Mouse (Mus musculus) cerebellum, adult 8-10 months (tissue): ENCODE measurements at regions not wholly inside any gene's neighbourhood (a gene's known extent, or its start where the extent isn't known, plus 50 kb on each side); places are given as distances from the start of the nearest gene placed in this dataset.
A peak's percentile ranks its signal among the peaks of the same experiment; 100 is the strongest.

Experiments
- DNase-seq: peaks from one replicate; pipeline ENCODE4 v3.0.0; 2022

GRCm38 (mm10) chr11:44243184-44243583 lies 156.7 kb upstream of the Il12b start:
- DNase-seq: no peak

GRCm38 (mm10) chr11:44251821-44252220 lies 148.0 kb upstream of the Il12b start:
- no peak for DNase-seq

DNA sequence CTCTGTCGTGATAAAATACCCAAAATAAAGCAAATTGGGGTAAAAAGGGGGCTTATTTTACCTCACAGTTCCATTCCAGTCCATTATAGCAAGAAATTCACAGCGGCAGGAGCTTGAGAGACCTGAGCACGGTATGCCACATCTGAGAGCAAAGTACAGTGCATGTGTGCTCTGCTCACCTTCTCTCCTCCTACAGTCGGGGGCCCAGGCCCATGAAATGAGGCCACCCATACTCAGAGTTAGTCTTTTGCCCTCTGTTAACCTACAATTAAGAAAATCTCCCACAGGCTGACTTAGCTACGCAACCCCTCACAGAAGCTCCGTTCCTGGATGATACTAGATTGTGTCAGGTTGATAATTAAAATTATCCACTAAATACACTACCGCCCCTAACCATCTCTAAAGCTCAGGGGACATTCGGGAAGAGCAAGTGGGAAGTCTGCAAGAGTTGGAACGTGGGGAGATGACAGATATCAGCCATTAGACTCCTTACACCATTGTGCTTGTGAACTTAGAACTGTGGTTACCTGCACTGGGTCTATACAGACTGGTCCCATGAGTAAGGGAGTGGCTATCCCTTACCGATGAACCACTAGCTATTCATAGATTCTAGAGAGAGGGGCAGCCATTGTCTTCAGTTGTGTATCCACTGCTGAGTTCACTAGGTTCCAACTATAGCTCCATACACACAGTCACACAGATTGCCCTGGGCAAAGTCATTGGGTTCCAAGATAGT lies 139.3 kb upstream of the Il12b start:
- no peak for DNase-seq

- no peak for DNase-seq
Observed at GRCm38 (mm10) chr11:44261657-44262056, 138.2 kb upstream of the Il12b start.

- no peak for DNase-seq
Observed at GRCm38 (mm10) chr11:44262571-44262970, 137.3 kb upstream of the Il12b start.

- no peak for DNase-seq
Observed at GRCm38 (mm10) chr11:44272268-44272667, 127.6 kb upstream of the Il12b start.

GRCm38 (mm10) chr11:44278521-44279208 lies 121.2 kb upstream of the Il12b start:
- DNase-seq: no peak

DNA sequence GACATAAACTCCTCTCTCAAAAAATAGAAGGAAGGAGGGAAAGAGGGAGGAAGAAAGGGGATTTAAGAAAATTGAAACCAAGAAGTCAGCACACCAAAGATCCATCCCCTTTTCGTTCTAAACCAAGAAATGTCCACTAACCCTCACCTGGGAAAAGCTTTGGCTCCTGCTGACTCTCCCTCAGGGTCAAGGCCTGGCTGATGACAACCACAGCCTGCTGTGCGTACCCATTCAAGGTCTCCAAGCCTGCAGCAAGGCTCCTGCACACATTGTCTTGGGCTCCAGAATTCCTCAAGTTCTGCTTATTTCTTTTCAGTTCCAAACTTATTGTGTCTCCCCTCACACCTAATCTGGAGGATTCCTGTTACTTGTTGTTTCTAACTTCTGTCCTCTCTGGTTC lies 113.9 kb upstream of the Il12b start:
- no peak for DNase-seq

- peak; percentile 40 for DNase-seq
Observed at GRCm38 (mm10) chr11:44288825-44289224, 111.0 kb upstream of the Il12b start.

DNA sequence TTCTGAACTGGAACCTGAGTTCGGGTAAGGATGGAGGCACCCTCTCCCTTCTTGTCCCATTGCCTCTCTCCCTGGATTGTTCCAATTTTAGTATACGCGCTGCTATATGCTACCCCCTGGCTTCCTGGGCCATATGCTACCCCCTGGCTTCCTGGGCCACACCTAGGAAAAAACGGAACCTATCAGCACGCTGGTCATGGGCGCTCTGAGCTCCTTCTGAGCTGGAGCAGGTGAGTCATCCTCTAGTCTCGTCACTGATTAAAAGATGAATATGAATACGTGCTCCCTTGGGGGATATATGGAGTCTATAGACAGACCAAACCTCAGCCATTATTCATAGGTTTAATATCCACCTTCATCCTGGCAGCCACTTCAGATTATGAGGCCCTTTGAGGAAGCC lies 96.1 kb upstream of the Il12b start:
- DNase-seq: no peak

DNA sequence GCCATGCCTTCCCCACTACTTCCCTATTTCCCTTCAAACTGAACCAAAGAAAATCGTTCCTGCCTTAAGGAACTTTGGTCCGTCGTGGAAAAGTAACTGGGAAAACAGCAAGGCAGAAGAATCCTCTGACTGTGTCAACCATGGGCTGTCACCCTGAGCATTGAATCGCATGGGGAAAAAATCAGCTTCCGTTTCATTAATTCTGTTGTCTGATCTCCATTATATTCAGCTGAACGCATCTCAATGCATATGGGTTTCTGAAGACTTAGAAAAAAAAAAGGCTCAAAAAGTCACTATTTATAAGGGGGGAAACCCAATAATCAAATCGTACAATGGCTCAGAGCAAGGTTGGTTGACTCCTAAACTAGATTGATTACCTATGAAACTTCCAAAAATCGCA lies 83.8 kb upstream of the Il12b start:
- DNase-seq: no peak

- DNase-seq: no peak
Observed at GRCm38 (mm10) chr11:44319136-44319535, 80.7 kb upstream of the Il12b start.

DNA sequence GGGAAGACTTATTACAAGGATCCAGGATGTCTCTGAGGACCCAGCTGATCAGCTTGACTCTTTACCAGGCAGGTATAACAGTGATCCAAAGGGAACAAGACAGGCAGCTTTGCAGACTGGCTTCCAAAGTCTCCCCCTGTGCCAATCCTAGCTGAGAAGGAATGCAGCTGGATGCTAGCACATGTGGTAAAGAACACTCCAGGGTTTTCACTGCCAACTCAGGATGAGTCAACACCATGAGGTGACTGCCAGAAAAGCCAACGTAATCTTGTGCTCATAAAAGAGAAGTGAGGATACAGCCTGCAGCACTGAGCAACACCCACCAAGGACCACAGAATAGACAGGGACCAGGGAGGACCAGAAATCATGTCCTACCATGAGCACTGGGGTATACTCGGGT lies 76.5 kb upstream of the Il12b start:
- no peak for DNase-seq

DNA sequence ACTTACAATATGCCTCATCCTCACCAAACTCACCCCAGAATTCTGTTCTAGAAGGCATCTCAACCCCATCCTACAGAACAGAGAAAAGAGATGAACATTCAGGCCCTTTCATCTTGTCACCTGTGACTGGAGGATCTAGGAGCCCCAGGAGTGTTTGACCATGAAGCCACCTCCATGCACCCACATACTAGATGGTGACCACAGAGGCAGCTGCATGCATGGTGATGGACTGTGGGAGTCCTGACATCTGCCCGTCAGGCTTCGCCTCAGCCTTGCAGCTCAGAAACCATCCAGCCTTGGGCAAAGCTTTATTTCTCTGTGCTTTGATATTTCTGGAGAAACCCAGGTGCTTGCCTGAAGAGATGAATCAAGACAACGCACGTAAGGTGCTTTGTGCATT lies 74.8 kb upstream of the Il12b start:
- no peak for DNase-seq

DNA sequence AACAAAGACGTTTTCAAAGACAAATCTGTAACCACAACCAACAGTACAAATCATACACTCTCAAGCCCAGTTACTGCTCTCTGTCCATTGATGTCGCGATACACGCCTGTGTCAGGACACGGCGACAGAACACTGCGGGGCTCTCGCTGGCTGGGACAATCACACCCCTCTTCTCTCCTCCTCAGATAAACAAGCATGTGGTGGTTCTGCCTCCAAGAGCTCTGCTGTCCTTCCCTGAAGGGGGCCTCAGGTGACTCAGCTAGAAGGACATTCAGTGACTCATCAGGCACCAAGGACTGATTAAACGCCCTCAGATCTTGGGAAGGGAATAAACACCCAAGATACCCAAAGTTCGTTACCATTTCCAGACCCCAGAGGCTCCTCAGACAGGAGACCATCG lies 74.3 kb upstream of the Il12b start:
- no peak for DNase-seq

DNA sequence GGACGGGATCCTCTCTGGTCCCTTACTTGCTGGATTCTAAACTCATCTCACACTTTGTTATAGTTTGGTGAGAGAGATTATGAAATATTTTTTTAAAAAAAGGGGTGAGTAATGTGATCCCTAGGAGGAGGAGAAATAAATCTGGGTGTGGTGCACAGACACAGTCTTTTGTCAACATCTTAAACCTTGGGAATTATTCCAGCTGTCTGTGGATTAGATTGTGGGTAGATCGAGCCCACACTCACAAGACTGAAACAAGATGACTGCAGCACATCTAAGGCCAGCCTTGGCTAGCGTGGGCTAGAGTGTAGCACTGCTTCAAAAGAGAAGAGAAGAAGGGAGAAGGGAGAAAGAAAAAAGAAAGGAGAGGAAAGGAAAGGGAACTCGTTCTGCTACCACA lies 70.4 kb upstream of the Il12b start:
- DNase-seq: no peak

DNA sequence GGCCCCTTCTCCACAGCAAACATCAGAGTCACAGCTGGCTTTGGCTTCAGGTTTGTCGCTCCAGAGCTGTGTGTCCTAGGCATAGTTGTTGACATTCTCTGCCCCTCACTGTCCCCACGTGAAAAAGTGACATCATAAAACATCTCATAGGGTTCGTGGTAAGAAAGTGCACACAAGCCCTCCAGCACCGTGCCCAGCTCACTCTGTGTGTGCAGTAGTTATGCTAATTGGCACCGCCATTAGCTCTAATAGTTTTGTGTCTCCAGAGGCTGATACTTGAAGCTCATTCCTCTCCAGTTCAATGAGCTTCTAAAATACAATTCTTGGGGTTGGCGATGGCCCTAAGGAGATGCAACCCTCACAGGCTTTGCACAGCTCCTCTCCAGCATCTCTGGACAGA lies 69.4 kb upstream of the Il12b start:
- DNase-seq: no peak

DNA sequence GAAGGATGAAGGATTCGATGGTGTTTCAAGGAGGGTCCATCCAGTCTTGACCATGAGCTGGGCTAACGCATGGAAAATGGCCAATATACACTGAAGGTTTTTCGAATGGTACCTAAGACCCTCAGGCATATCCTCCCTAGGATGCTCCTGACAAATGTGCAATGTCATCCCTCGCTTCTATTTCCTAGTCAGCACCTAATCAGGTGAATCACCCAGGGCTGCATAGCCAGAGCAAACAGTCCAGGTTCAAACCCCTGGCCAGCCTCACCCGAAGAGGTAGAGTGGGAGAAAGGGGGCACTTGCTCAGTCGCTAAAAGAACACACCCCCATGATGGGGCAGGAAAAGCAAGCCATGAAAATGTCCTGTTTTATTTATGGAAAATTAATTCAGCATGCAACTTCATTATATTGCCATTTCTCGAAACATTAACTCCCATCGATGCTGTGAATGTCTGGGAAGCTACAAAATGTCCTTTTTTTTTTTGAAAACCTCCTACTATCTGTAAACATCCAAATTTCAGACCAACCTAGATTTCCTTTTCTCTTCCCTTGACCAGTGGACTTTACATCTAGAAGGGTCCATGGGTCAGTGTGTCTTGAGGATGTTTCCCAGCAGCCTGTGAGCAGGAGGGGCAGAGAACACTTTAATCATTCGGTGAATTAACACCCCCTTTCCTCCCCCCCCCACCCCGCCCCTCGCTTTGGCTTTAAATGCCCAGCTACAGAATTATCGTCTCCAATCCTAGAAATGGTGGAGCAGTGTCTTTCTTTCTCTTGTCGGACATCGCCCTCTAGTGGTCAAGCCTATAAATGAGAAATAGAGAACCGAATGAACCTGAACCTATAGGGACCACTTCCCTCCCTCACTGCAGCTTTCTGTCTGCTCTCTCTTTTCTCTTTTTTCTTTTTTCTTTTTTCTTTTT lies 68.8 kb upstream of the Il12b start:
- peak; percentile 61 for DNase-seq

DNA sequence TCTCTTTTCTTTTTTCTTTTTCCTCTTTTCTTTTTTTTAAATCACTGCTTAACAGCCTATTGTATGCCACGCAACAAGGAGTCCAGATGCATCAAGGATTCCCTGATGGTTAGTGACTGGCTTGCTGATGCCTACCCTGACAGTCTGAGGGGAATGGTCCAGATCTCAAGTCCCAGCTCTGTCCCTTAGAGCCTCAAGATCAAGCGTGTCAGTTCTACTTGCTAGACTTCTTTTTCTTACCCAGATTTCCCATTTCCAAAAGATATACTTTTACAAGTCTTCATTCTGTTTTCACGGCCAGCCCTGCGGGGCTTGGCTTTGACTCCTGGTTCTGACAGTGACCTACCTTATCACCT lies 68.1 kb upstream of the Il12b start:
- no peak for DNase-seq

GRCm38 (mm10) chr11:44340531-44340930 lies 59.3 kb upstream of the Il12b start:
- no peak for DNase-seq

DNA sequence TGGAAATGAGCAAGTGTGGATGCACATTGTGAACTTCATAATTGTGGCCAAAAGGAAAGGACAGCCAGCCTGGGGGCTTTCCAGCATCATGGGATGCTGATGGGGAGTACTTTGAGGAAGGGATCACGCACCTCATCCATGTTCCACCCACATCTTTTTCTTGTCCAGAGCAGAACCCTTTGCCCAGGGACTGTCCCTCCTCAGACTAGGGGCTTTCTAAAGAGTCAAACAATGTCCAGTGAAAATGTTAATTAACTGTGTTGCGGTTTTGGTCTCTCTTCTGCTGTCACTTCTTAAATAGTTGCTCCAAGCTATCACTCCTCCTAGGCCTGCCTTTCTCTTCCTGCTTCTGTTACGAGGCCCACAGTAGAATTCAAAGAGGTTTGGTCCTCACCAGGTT lies 51.6 kb upstream of the Il12b start:
- DNase-seq: no peak

DNA sequence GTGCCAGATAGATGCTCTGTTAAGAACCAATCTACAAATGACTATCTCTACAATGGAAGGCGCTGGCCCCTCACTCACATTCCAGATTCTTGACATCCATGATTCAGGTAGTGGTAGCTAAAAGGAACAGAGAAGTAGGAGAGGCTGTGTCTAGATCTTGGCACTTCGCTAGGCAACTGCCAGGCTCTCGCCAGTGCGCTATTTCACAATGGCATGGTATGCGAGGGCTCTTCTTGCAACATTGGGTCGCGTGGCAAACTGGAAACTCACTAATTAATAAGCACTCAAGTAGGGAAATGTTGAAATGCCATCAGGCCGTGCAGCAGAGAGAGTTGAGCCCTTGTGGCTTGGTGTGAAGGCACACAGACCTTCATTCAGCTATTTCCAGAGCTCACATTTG lies 50.3 kb upstream of the Il12b start:
- DNase-seq: no peak
